11 mouse cellular contexts compared by ENCODE assay signal in the genomic region with DNA sequence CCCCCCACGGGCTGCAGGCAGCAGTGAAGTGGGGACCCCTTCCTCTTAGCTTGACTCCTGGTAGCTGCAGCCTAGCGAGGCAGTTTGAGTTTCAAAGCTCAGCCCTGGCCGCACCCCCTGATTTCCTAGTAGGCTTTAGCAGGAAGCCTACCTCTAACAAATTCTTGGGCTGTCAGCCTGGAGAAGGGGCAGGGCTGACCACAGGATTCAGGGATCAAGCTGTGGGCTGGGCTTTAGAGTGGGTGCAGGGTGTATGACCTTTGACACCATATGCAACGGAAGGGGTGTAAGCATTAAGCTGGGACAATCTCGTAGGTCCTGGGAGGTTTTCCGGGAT. TPM values are rescaled to one million over a fixed set of nuclear protein-coding genes. Genes with fewer than 3 reads are reported as not detected.
DNase-seq lines count a peak whose midpoint lies in the region; ATAC-seq and TF ChIP-seq lines count a peak whose summit lies in the region.
"Had no signal": no experiment of that assay in that cellular context is flagged by ENCODE, and none has a peak within 500 bp of the region (broad histone marks: within the 10 kb centered on the region; RNA-seq: fewer than 3 reads in every experiment).

No protein-coding gene starts in this region.

- H3K9ac ChIP-seq in heart, adult 2 months (ENCODE audit: low read depth, low read length): peak overlapping the region; percentile 77
- H3K9ac ChIP-seq in midbrain, embryonic 15.5 days: no peak overlapping the region
- H3K9ac ChIP-seq in stomach, postnatal 0 days (ENCODE audit: low read length): peak overlapping the region; percentile 62
- H3K9ac ChIP-seq in midbrain, embryonic 16.5 days (ENCODE audit: low read depth, low read length): no peak overlapping the region

- peaks cover 32% of the 10 kb centered on the region for H3K4me1 ChIP-seq in heart, adult 2 months (ENCODE audit: control insufficient read depth, insufficient read depth, low read length)
- peaks cover 44% of the 10 kb centered on the region for H3K4me1 ChIP-seq in midbrain, embryonic 10.5 days
- no peaks in the 10 kb centered on the region for H3K4me1 ChIP-seq in midbrain, embryonic 15.5 days
- peaks cover 4% of the 10 kb centered on the region for H3K4me1 ChIP-seq in stomach, postnatal 0 days (replicated peaks; ENCODE audit: control insufficient read depth, insufficient read depth)
- no peaks in the 10 kb centered on the region for H3K4me1 ChIP-seq in midbrain, embryonic 16.5 days (ENCODE audit: control insufficient read depth, insufficient read depth, low read length)

- H3K4me2 ChIP-seq in midbrain, embryonic 15.5 days: no peak overlapping the region
- peak overlapping the region; percentile 55 for H3K4me2 ChIP-seq in stomach, postnatal 0 days (replicated peaks; ENCODE audit: low read depth)
- no peak overlapping the region for H3K4me2 ChIP-seq in midbrain, embryonic 16.5 days (ENCODE audit: low read length)

- ATAC-seq in midbrain, embryonic 15.5 days (replicated peaks): no peak
- peak; percentile 41 for ATAC-seq in stomach, postnatal 0 days (ENCODE audit: low FRiP score, low TSS enrichment)
- ATAC-seq in midbrain, embryonic 16.5 days: no peak
- ATAC-seq: forebrain, embryonic 14.5 days had no signal

- H3K4me3 ChIP-seq in heart, adult 2 months: peak overlapping the region; percentile 62
- H3K4me3 ChIP-seq in midbrain, embryonic 10.5 days: no peak overlapping the region
- H3K4me3 ChIP-seq in midbrain, embryonic 15.5 days: no peak overlapping the region
- peak overlapping the region; percentile 32 for H3K4me3 ChIP-seq in stomach, postnatal 0 days (ENCODE audit: low read depth, low read length)
- no peak overlapping the region for H3K4me3 ChIP-seq in midbrain, embryonic 16.5 days (ENCODE audit: low read depth, low read length)

- TF ChIP-seq POLR2A in heart, adult 2 months (IDR thresholded peaks at IDR 0.05; ENCODE audit: insufficient read depth, low read depth, low read length): no peak

- intact Hi-C loops in heart, adult 2 months (cut with DNase I): loop anchor here (2.0 to 5.0 kb wide), 2 partner anchors 21 to 186 kb away; no protein-coding TSS in a partner anchor
- intact Hi-C loops in heart, postnatal 14 days (cut with DNase I): no loop called here

- no peak for TF ChIP-seq EP300 in heart, adult 2 months (IDR thresholded peaks at IDR 0.05; ENCODE audit: insufficient read depth, low read depth, low read length)
- TF ChIP-seq EP300 in stomach, postnatal 0 days (optimal IDR thresholded peaks at IDR 0.05): no peak

- WGBS in heart, adult 2 months: 32% methylated on average over 6 of the region's 6 CpGs
- WGBS in midbrain, embryonic 10.5 days: 67% methylated on average over 6 of the region's 6 CpGs
- WGBS in midbrain, embryonic 15.5 days: 64% methylated on average over 6 of the region's 6 CpGs
- 56% methylated on average over 6 of the region's 6 CpGs for WGBS in stomach, postnatal 0 days
- WGBS in midbrain, embryonic 16.5 days: 69% methylated on average over 6 of the region's 6 CpGs

- H3K9me3 ChIP-seq in midbrain, embryonic 10.5 days (replicated peaks): no peaks in the 10 kb centered on the region
- H3K9me3 ChIP-seq in midbrain, embryonic 15.5 days: no peaks in the 10 kb centered on the region
- H3K9me3 ChIP-seq in stomach, postnatal 0 days (ENCODE audit: control insufficient read depth, low read length): no peaks in the 10 kb centered on the region
- H3K9me3 ChIP-seq in midbrain, embryonic 16.5 days (replicated peaks; ENCODE audit: control insufficient read depth, low read length, poor library complexity, severe bottlenecking): no peaks in the 10 kb centered on the region

- no peaks in the 10 kb centered on the region for H3K79me2 ChIP-seq in heart, adult 2 months (replicated peaks; ENCODE audit: control insufficient read depth, insufficient read depth, low read length)

- H3K27me3 ChIP-seq in heart, adult 2 months (ENCODE audit: control insufficient read depth, insufficient read depth, low read length): no peaks in the 10 kb centered on the region
- H3K27me3 ChIP-seq in midbrain, embryonic 10.5 days (ENCODE audit: low read depth, poor library complexity, severe bottlenecking): no peaks in the 10 kb centered on the region
- no peaks in the 10 kb centered on the region for H3K27me3 ChIP-seq in midbrain, embryonic 15.5 days (replicated peaks)
- no peaks in the 10 kb centered on the region for H3K27me3 ChIP-seq in stomach, postnatal 0 days (ENCODE audit: control insufficient read depth, insufficient read depth, low read length)
- H3K27me3 ChIP-seq in midbrain, embryonic 16.5 days (ENCODE audit: control insufficient read depth, insufficient read depth, low read depth, low read length): no peaks in the 10 kb centered on the region

- no peak for DNase-seq in heart, adult 2 months
- DNase-seq in heart, postnatal 14 days: no peak
- no peak for DNase-seq in midbrain, embryonic 10.5 days (ENCODE audit: low spot score)
- DNase-seq in lung, adult 18-20 months: peak; percentile 48 to 65
- DNase-seq in stomach, postnatal 0 days (ENCODE audit: low spot score): peak; percentile 51
- DNase-seq in right cerebral cortex, adult 18-20 months: no peak

- H3K27ac ChIP-seq in heart, adult 2 months: peak overlapping the region; percentile 98
- peak overlapping the region; percentile 55 for H3K27ac ChIP-seq in midbrain, embryonic 10.5 days (replicated peaks)
- H3K27ac ChIP-seq in midbrain, embryonic 15.5 days: no peak overlapping the region
- H3K27ac ChIP-seq in stomach, postnatal 0 days (replicated peaks): peak overlapping the region; percentile 97
- H3K27ac ChIP-seq in midbrain, embryonic 16.5 days (ENCODE audit: low read length): no peak overlapping the region

- no peak; the same call in 1 of the 2 replicates for TF ChIP-seq CTCF in heart, adult 2 months (IDR thresholded peaks at IDR 0.05)
- TF ChIP-seq CTCF in stomach, postnatal 0 days (IDR thresholded peaks at IDR 0.05; ENCODE audit: low read depth): no peak

- H3K36me3 ChIP-seq in heart, adult 2 months (ENCODE audit: control insufficient read depth, insufficient read depth, low read length): no peaks in the 10 kb centered on the region; the same call in 1 of the 2 replicates
- H3K36me3 ChIP-seq in midbrain, embryonic 10.5 days: no peaks in the 10 kb centered on the region
- no peaks in the 10 kb centered on the region for H3K36me3 ChIP-seq in midbrain, embryonic 15.5 days (replicated peaks)
- no peaks in the 10 kb centered on the region for H3K36me3 ChIP-seq in stomach, postnatal 0 days (ENCODE audit: control insufficient read depth, insufficient read depth, low read length)
- H3K36me3 ChIP-seq in midbrain, embryonic 16.5 days (ENCODE audit: control insufficient read depth, insufficient read depth, low read length): no peaks in the 10 kb centered on the region

RNA-seq across cellular contexts. Expression of a gene that starts 0.6 kb away (rescaled TPM):
- 10 to 100 TPM; 73.5 to 84.7 TPM for total RNA-seq in heart, adult 2 months (2021)
- polyA plus RNA-seq in heart, adult 2 months (2012; rRNA removed): 68.7 and 112 TPM in 2 replicates
- total RNA-seq in heart, postnatal 14 days (2021): 10 to 100 TPM; 81.7 to 89.8 TPM
- polyA plus RNA-seq in midbrain, embryonic 10.5 days (2016; fragmentation: Nextera tagmentation; extraction: Ambion mirVana): 121 and 123 TPM in 2 replicates
- polyA plus RNA-seq in midbrain, embryonic 15.5 days (2015; fragmentation: Nextera tagmentation; extraction: Ambion mirVana): 52.9 and 61.3 TPM in 2 replicates
- 53.8 and 54.6 TPM in 2 replicates for polyA plus RNA-seq in stomach, postnatal 0 days (2015; fragmentation: Nextera tagmentation; extraction: Ambion mirVana)
- 47.6 and 57.4 TPM in 2 replicates for polyA plus RNA-seq in midbrain, embryonic 16.5 days (2015; fragmentation: Nextera tagmentation; extraction: Ambion mirVana)
- total RNA-seq: common myeloid progenitor, adult 5-6 weeks; megakaryocyte progenitor cell, adult 5-6 weeks had no signal

RNA-seq across cellular contexts. Expression of a gene that starts 37.2 kb away (rescaled TPM):
- under 1 TPM; 0.41 to 0.47 TPM for total RNA-seq in heart, adult 2 months (2021)
- 1.3 and 1.8 TPM in 2 replicates for polyA plus RNA-seq in heart, adult 2 months (2012; rRNA removed)
- total RNA-seq in heart, postnatal 14 days (2021): 1 to 10 TPM in 1 of 2 experiments, under 1 TPM in 1; 0.54 to 1.7 TPM
- polyA plus RNA-seq in midbrain, embryonic 10.5 days (2016; fragmentation: Nextera tagmentation; extraction: Ambion mirVana): 17.5 and 19.4 TPM in 2 replicates
- polyA plus RNA-seq in midbrain, embryonic 15.5 days (2015; fragmentation: Nextera tagmentation; extraction: Ambion mirVana): 23.6 and 24.9 TPM in 2 replicates
- polyA plus RNA-seq in stomach, postnatal 0 days (2015; fragmentation: Nextera tagmentation; extraction: Ambion mirVana): 1.3 and 2.1 TPM in 2 replicates
- 28.1 and 36.2 TPM in 2 replicates for polyA plus RNA-seq in midbrain, embryonic 16.5 days (2015; fragmentation: Nextera tagmentation; extraction: Ambion mirVana)
- total RNA-seq: common myeloid progenitor, adult 5-6 weeks had no signal

Comparison
In these comparisons a context has a peak if more than half of its experiments do, and no peak if none do; other contexts are left out.
1. H3K27ac ChIP-seq: peak in heart, adult 2 months (single experiment), midbrain, embryonic 10.5 days (single experiment) and stomach, postnatal 0 days (single experiment); none in midbrain, embryonic 15.5 days (single experiment) and midbrain, embryonic 16.5 days (single experiment).
2. DNase-seq: peak in lung, adult 18-20 months (2 of 2) and stomach, postnatal 0 days (single experiment); none in heart, adult 2 months (0 of 2), heart, postnatal 14 days (0 of 2), midbrain, embryonic 10.5 days (single experiment) and right cerebral cortex, adult 18-20 months (single experiment).
3. H3K4me3 ChIP-seq: peak in heart, adult 2 months (single experiment) and stomach, postnatal 0 days (single experiment); none in midbrain, embryonic 10.5 days (single experiment), midbrain, embryonic 15.5 days (single experiment) and midbrain, embryonic 16.5 days (single experiment).
4. H3K9ac ChIP-seq: peak in heart, adult 2 months (single experiment) and stomach, postnatal 0 days (single experiment); none in midbrain, embryonic 15.5 days (single experiment) and midbrain, embryonic 16.5 days (single experiment).